Mouse (Mus musculus) thymus, adult 2 months (tissue): ENCODE measurements at regions not wholly inside any gene's neighbourhood (a gene's known extent, or its start where the extent isn't known, plus 50 kb on each side); places are given as distances from the start of the nearest gene placed in this dataset.

ENCODE experiments used
- DNase-seq: peaks from one replicate; pipeline ENCODE4 v3.0.0; 2021
- H3K27ac ChIP-seq: fragments of 200-500 bp; 2 replicates; pipeline ENCODE4 v1.5.1; 2012; ENCODE audit warnings: low read length, control low read depth; ENCODE audit not compliant: control insufficient read depth, insufficient read depth
- H3K27me3 ChIP-seq: fragments of 200-500 bp; 2 replicates; pipeline ENCODE4 v1.6.1; 2012; ENCODE audit warnings: mild to moderate bottlenecking, low read length, moderate library complexity, mixed read lengths; ENCODE audit not compliant: control insufficient read depth, insufficient read depth
- H3K36me3 ChIP-seq: fragments of 200-500 bp; 2 replicates; pipeline ENCODE4 v1.6.1; 2012; ENCODE audit warnings: mild to moderate bottlenecking, low read length, moderate library complexity; ENCODE audit not compliant: control insufficient read depth, insufficient read depth
- H3K4me1 ChIP-seq: fragments of 200-500 bp; replicated peaks from 2 replicates; pipeline ENCODE4 v1.6.1; 2012; ENCODE audit warnings: low read length; ENCODE audit not compliant: control insufficient read depth, insufficient read depth
- H3K4me3 ChIP-seq: fragments of 200-500 bp; 2 replicates; pipeline ENCODE4 v1.5.1; 2012; ENCODE audit warnings: mild to moderate bottlenecking, low read length, control low read depth, moderate library complexity; ENCODE audit not compliant: control insufficient read depth, insufficient read depth
- CTCF ChIP-seq: fragments of 200-500 bp; IDR thresholded peaks from 2 replicates; pipeline ENCODE4 v1.5.1; 2012; ENCODE audit warnings: mild to moderate bottlenecking, control low read depth, low read length, moderate library complexity, borderline replicate concordance; ENCODE audit not compliant: control insufficient read depth, poor library complexity, insufficient read depth; ENCODE audit errors: extremely low read depth
- POLR2A ChIP-seq: fragments of 200-500 bp; IDR thresholded peaks from 2 replicates; pipeline ENCODE4 v1.6.1; 2012; ENCODE audit warnings: mild to moderate bottlenecking, low read length, control low read depth, moderate library complexity; ENCODE audit not compliant: control insufficient read depth, poor library complexity, insufficient read depth; ENCODE audit errors: extremely low read depth
- WGBS: fragments of 180-500 bp; shearing (Covaris S2); methylation state at CpG from one replicate; pipeline ENCODE4 v1.1.7; 2018; 5-methylcytosine and 5-hydroxymethylcytosine counted together

DNA sequence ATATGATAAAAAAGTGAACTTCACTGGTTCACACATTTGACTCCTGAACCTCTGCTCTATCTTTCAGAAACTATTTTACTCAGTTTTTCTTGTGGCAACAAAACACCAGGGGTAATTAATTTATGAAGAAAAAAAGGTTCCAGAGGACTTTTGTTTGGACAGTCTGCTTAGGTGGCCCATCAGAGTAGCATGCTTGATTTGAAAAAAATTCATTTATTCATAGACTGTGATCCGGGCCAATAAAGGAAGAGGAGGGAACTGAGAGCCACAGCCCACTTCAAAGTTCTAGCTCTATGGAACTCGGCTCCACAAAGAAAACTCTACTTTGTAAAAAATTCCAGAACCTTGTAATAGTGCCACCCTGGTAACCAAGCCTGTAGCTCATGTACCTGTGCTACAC is 248.8 kb downstream of the Etv1 start:
- 81% methylated on average over 2 of the region's 2 CpGs for whole genome bisulfite sequencing
- Histone ChIP-seq H3K27ac (no peak overlapping the region), H3K4me3 (no peak overlapping the region), H3K4me1 (no peaks in the 10 kb centered on the region), H3K36me3 (no peaks in the 10 kb centered on the region), H3K27me3 (no peaks in the 10 kb centered on the region)
- TF ChIP-seq CTCF (no peak), POLR2A (no peak)
- no peak for DNase-seq

DNA sequence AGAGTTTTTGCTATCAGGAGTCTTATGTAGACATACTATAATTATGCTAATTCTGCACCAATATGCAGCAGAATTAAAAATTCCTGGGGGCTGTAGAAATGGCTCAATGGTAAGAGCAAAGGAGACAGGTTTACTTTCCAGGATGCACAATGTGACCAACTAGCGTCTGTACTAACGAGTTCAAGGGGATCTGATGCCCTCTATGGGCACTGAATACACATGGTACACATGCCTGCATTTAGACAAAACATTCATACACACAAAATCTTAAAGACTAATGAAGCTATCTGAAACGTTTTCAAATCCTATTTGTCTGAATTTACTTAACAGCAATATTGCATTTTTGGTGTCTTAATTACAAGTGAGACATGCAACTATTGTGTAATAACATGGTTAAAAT is 254.8 kb downstream of the Etv1 start:
- H3K27me3 ChIP-seq = no peaks in the 10 kb centered on the region
- H3K27ac ChIP-seq = no peak overlapping the region
- DNase-seq = no peak
- H3K36me3 ChIP-seq = no peaks in the 10 kb centered on the region
- WGBS = 76% methylated on average over 3 of the region's 3 CpGs
- H3K4me1 ChIP-seq = no peaks in the 10 kb centered on the region
- TF ChIP-seq POLR2A = no peak
- H3K4me3 ChIP-seq = no peak overlapping the region

DNA sequence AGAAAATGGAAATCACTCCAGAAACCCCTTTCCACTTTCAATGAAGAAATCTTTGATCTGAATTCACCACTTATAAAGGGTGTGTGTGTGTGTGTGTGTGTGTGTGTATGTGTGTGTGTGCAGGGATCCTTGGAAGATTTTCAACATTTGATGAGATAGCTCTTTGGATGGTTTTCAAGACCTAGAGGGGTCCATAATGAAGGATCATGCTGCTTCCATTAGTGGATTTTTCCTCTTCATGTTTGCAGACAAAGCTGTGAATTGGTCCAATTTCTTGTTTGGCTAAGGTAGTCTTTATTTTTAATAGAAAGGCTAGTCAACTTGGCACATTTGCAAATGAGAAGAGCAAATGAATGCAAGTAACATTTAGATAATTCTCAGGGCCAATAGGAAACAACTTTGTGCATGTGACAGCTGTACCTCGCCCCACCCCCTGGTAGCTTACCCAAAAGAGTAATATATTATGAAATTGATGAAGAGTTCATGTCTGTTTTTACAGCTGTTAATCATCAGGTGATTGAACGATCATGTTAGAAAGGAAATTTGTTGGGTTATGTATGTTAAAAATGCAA is 257.4 kb downstream of the Etv1 start:
- Histone ChIP-seq H3K27me3 (no peaks in the 10 kb centered on the region), H3K27ac (no peak overlapping the region), H3K4me1 (no peaks in the 10 kb centered on the region), H3K36me3 (no peaks in the 10 kb centered on the region), H3K4me3 (no peak overlapping the region)
- no peak for DNase-seq
- WGBS = 94% methylated on average over 2 of the region's 2 CpGs
- TF ChIP-seq CTCF = no peak
- no peak for TF ChIP-seq POLR2A

DNA sequence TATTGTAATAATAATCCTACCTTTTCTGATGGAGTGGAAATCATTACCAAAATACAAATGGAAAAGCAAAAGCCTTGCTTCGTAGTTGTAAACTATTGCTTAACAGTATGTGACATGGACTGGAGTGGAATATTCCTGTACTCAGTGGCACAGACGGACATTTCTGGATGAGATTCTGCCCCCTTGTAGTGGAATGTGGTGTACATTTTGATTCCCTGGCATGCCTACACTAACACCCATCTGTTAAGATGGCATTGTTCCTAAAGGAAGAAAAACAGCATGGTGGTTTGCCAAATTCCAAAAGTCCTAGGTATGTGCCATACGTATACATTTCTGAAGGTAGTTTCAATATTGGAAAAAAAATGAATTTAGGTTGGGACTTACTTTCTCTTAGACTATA is 258.9 kb downstream of the Etv1 start:
- no peaks in the 10 kb centered on the region for H3K27me3 ChIP-seq
- H3K4me3 ChIP-seq = no peak overlapping the region

DNA sequence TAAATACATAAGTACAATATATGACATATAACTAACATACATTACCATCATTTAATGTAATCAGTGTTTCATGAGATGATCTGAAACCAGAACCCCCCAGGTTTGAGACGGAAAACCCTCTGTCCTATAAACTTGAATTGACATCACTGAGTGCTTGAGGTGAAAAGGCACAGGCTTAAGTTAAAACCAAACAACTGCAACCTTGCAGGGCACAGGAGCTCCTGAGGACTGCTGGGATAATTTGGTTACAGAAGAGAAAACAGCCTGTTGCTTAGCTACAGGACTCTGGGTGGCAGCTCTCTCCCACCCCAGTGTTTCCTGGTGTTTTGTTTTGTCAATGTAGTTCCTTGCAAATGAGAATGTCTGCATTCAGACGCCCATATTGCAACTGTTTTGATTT is 259.5 kb downstream of the Etv1 start:
- H3K4me1 ChIP-seq = no peaks in the 10 kb centered on the region
- DNase-seq = no peak
- 65% methylated on average over 2 of the region's 2 CpGs for WGBS
- H3K27me3 ChIP-seq = no peaks in the 10 kb centered on the region
- H3K36me3 ChIP-seq = no peaks in the 10 kb centered on the region
- H3K27ac ChIP-seq = no peak overlapping the region
- no peak overlapping the region for H3K4me3 ChIP-seq
- no peak for TF ChIP-seq POLR2A
- TF ChIP-seq CTCF = no peak

More for the DNA sequence above, 258.9 kb downstream of the Etv1 start:
- no peak overlapping the region for H3K27ac ChIP-seq
- no peak for DNase-seq
- WGBS = 97% methylated on average over 3 of the region's 3 CpGs
- H3K4me1 ChIP-seq = no peaks in the 10 kb centered on the region
- H3K36me3 ChIP-seq = no peaks in the 10 kb centered on the region
- TF ChIP-seq CTCF (no peak), POLR2A (no peak)

DNA sequence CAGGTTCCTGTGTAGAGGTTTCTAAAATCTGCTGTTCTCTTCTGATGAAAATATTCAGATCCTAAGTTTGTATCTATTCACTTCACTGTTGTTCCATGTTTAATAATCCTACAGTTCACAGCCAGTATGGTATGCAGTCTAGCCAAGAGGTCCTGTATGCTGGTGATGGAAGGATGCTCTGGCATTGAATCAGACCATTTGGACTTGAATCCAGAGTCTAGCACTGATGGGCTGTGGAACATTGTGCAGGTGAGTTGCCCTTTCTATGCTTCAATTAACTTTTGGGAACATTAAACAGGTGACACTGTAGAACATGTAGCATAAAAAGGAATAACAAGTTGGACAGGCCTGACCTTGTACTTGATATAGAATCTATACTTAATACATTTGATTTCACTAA is 267.9 kb downstream of the Etv1 start:
- no peak for DNase-seq
- no peak overlapping the region for H3K27ac ChIP-seq
- H3K27me3 ChIP-seq = no peaks in the 10 kb centered on the region
- H3K36me3 ChIP-seq = no peaks in the 10 kb centered on the region
- no peak overlapping the region for H3K4me3 ChIP-seq
- TF ChIP-seq POLR2A (no peak), CTCF (no peak)
- no peaks in the 10 kb centered on the region for H3K4me1 ChIP-seq

DNA sequence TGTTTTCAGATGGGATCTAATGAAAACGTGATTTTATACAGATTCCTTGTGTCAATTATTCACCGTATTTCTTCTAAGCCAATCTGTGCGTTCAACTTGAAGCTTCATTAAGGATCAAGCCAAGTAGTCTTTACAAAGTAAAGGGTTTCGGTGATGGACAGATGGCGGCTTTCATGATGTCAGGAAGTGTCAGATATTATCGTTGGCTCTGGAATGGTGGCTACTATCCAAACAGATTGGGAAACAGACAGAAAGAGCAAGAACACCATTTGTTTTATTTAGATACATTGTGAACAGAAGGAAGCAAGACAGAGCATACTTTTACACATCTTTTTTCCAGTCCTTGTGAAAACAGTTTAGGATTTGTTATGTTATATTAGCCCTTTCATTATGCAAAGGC is 269.3 kb downstream of the Etv1 start:
- no peaks in the 10 kb centered on the region for H3K4me1 ChIP-seq
- no peak overlapping the region for H3K4me3 ChIP-seq
- DNase-seq = no peak
- H3K27ac ChIP-seq = no peak overlapping the region
- H3K27me3 ChIP-seq = no peaks in the 10 kb centered on the region
- no peak for TF ChIP-seq CTCF
- no peak for TF ChIP-seq POLR2A
- no peaks in the 10 kb centered on the region for H3K36me3 ChIP-seq
- WGBS = 92% methylated on average over 6 of the region's 6 CpGs
